Mouse (Mus musculus) testis, postnatal 10 days (tissue): ENCODE data around the gene Defb45.
A peak's percentile ranks its signal among the peaks of the same experiment; 100 is the strongest.

Experiments used
- DNase-seq: peaks from one replicate; pipeline ENCODE4 v3.0.0; 2021; ENCODE audit warnings: low spot score

Defb45 gene

DNA sequence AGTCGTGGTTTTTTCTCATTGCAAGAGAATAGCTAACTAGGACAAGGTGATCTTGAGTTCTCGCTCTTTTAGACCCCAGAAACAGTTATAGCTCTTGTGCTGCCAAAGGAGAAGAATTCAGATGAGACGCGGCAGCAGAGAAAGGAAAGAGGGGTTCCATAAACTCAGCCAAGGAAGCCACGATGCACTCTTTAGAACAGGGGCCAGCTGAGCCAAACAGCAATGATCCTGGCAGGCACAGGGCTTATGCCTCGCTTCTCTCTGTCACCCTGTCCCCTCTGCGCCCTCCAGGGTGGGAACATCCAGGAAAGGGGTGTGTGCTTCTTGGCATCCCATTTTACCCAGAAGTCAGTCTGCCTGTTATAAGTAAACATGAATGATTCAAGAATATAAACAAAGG is at the start of gene Defb45:
TSS of gene Defb45 (minus strand) at position 101 of the 400 bp plus-strand sequence.
- DNase-seq: no peak

DNA sequence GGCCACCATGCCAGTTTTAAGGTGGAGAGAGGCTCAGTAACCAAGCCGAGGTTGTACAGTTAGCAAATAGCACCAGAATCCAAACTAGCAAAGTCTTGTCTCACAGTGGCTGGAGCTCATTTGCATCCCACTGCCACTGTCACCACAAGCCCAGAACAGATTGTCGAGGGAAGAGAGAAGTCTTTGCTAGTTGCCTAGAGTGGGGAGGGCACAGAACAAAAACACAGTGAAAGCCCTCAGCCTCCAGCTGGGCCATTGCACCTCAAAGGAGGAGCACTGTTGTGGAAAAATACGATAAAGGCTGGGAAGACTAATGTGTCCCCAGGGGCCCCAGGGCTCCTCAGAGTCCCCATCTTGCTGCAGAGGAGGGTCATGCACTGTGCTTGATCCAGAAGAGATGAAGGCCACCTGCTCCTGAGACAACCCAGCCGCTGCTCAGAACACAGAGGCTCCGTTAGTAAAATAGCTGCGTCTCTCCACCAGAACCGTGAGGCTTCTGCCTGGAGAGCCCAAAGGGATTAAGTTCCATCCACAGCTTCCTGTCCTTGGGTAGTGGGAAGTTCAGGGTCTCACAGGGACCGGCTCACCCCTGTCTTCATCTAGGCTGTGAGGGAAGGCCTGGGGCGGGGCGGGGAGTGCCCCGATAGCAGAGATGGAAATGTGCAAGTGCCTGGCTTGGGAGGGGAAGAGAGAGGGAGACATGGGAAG is 40.4 kb upstream of the Defb45 start:
- DNase-seq: peak; percentile 66

DNA sequence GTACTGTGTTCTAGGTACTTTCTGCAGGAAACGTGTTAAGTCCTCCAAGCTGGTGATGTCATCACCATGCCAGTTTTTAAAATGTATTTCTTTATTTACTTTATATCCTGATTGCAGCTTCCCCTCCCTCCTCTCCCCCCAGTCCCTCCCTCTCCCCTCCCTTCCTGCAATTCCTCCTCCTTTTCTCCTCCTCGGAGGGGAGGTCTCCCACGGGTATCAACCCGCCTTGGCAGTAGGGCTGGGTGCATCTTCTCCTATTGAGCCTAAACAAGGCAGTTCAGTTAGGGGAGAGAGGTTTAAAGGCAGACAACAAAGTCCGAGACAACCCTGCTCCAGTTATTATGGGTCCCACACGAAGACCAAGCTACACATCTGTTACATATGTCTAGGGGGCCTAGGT is 39.7 kb upstream of the Defb45 start:
- no peak for DNase-seq

DNA sequence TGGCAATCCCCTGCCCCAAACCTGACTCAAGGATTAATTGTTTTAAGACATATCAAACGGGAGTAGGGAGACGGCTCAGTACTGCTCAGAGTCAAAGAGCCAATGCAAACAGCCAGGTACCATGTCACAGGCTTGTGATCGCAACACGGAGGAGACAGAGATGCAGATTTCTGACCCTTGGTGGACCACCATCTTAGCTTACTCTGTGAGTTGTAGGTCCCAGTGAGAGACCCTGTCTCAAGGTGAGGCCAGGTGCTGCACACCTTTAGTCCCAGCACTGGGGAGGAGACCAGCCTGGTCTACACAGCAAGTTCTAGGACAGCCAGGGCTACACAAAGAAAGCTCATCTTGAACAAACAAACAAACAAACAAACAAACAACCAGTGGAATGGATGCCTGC is 38.2 kb upstream of the Defb45 start:
- no peak for DNase-seq

DNA sequence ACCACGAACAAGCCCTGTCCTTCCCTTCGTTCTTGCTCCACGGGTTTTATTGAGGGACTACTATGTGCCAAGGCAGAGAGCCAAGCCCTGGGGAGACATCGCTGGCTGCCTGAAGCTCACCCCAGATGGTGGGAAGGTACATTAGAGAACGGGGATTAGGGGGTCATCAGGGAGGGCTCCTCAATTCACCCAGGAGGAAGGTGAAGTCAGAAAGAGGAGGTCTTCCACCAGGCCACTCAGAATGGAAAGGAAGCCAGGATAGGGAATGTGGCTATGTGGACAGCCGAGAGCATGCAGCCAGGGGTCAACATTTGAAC is 37.8 kb upstream of the Defb45 start:
- no peak for DNase-seq

DNA sequence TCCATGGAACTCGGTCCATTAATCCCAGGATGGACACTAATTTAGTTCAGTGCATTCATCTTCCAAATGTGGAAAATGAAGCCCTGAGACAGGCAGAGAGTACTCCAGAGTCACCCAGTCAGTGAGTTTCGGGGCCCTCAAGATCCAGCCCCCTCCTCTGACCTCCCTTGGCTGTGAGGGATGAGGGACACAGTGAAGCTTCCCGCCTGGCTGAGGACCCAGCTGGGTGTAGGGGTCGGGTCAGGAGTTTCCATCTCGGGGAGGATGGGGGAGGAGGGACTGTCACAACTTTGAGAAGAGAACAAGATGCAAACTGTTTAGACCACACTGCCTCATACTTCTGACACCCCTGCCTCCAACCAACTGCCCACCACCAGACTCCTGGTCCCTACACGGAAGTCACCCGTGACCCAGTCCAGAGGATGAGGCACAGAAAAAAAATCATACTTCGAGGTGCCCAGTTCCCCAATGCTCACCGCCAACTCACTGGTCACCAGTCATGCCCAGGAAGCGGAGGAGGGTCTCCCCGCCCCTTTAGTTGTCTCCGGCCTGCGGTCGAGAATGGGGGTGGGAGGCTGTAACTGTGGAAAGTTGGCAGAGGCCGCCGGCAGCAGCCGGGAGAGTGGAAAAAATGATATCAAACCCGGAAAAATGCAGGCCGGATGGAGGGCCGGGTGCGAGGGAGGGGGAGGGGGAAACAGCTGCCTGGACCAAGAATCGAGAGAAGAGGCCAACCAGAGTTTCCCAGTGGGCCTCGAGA is 37.2 kb upstream of the Defb45 start:
- DNase-seq: peak; percentile 79

DNA sequence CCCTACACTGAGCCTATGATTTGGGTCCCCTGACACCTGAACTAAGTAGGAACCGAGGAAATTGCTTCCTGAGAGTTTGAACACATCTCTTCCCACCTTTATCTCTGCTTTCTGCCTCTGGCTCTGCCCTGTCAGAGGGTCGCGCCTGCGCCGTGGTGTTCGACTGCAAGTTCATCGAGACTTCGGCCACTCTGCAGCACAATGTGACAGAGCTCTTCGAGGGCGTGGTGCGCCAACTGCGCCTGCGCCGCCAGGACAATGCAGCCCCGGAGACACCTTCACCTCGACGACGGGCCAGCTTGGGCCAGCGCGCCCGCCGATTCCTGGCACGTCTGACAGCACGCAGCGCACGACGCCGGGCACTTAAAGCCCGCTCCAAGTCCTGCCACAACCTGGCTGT is 35.1 kb upstream of the Defb45 start:
- DNase-seq: no peak

DNA sequence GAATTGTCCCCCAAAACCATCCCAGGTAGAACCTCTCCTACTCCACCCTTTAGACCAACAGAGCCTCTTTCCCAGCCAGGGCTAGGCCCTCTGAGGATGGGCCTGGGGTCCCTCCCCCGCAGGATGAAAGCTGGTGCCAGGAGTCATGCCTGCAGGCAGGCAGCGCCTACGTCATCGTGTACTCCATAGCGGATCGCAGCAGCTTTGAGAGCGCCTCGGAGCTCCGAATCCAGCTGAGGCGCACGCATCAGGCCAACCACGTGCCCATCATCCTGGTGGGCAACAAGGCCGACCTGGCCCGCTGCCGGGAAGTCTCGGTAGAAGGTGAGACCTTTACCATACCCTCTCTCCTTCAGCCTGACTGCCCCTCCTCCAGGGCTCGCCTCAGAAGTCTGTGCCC is 34.1 kb upstream of the Defb45 start:
- no peak for DNase-seq

DNA sequence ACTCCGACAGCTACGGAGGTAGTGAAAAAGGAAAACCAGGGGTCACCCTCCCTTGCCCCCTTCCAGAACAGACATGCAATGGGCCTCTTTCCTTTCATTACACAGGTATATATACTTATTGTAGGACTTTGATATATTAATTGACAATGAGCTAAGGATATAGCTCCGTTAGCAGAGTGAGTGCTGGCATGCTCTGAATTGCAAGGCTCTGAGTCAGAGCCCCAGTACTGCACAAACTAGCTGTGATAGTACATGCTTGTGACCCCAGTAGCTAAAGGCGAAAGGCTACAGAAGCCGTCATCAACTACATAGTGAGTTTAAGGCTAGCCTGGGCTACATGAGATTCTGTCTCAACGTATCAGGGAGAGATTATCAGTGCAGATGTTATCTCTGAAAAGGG is 30.7 kb upstream of the Defb45 start:
- no peak for DNase-seq

DNA sequence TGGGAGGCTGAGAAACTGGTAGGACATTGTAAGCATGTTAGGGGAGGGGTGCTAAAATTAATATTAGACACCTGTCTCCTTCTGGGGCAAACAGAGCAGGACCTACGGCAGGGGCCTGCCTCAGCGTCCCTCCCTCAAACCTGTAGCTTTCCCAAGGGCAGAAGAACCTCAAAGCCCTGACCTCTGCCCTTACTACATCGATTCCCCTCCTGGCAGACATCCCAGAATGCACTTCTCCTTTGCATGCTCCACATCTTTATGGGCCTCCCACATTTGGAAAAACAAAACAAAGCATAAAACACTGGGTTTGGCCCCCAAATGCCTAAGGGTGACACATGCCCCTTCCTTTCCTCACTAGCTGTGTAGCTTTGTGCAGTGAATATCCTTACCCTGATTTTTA is 30.0 kb upstream of the Defb45 start:
- no peak for DNase-seq

DNA sequence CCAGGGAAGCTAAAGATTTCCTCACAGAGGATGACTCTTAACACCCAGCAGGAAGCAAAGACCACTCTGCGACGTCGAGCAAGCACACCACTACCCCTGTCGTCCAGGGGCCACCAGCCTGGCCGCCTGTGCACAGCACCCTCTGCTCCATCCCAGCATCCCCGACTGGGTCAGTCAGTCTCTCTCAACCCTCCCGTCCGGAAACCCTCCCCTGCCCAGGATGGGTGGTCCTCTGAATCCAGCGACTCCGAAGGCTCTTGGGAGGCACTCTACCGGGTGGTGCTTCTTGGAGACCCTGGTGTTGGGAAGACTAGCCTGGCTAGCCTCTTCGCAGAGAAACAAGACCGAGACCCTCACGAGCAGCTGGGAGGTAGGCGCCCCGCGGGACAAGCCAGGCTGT is 28.9 kb upstream of the Defb45 start:
- no peak for DNase-seq

DNA sequence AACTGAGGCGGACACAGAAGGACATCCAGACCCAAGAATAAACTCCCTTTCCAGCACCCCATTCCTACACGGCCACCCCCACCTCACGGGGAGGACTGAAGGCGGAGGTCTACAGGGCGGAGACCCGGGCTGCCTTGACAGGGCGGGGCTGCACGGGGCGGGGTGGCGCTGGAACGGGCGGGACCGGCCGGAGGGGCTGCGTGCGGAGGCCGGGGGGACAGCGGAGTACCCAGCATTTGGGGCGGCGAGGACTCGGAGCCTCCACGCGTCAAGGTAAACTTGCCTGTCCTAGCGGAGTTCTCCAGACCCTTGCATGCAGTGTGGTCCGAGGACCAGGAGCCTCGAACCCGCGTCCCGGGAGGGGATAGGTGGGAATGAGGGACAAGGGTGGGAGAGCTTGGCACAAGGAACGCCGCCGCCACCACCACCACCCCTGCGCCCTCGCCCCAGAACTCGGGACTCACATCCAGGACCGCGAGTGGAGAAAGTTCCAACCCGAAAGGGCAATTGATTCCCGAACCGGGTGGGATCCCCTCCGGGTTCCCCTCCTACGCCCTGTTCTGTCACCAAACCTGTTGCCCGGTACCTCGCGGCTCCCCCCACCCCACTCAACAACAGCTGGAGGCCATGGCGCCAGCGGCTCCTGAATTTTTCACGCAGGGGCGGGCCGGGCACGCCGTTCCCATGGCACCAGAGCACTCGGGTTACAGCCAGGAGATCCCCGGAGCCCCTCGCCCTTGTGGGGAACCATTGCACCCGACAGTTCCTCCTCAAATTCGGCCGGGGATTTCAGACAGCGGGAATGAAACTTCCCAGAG is 27.8 kb upstream of the Defb45 start, which contains the start of gene Rem1:
TSS of gene Rem1 (plus strand) at position 178 of the 818 bp plus-strand sequence.
- DNase-seq: peak; percentile 71

DNA sequence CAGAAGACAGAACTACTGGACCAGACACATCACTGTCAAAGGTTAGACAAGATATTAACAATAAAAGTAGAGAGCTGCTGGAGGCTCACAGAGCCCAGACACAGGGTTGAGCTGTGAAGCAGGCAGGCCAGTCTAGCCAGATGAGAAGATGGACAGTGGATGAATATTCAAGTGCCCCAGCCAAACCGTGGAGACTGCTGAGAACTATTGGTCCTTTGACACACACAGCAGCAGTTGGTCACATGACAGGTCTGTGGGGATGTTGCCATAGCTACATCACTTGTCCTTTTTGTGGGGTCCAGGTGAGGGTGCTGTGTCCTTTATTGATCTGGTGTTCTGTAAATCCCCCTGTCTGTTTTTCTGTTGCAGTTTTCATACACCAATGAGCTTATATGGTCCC is 26.1 kb upstream of the Defb45 start:
- DNase-seq: no peak

DNA sequence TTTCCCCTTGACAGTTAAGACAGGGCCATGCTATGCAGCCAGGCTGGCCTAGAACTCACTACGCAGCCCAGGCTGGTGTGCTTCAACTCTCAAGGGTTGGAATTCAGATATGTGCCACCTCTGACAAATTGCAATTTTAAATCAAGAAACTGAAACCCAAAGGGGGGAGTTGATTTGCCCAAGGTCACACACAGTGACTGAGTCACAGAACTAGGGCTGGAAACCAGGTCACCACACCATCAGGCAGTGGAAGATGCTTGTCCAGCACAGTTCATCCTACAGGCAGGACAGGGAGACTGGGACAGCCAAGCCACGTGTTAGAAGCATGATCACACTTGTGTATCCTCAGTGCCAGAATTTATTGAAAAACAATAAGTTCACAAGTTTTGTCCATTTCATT is 25.4 kb upstream of the Defb45 start:
- DNase-seq: no peak

DNA sequence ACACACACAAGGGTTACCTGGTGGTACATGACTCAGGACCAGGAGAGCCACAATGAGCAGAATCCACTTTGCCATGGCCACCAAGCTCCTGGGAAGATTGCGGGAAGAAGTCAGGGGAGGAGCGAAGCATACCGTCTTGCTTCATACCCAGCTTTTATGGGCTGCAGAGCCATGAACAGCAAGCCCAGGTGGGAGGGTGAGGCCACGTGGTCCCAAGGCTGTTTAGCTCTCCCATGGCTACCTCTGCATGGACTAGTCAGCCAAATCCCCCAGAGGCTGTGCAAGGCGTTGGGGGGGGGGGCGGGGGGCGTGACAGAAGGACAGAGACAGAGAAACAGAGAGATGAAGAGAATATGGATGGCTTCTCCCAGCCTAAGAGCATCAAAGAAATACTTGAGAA is 23.8 kb upstream of the Defb45 start, which contains the start of gene Defb25:
TSS of gene Defb25 (minus strand) at position 101 of the 400 bp plus-strand sequence.
- no peak for DNase-seq

DNA sequence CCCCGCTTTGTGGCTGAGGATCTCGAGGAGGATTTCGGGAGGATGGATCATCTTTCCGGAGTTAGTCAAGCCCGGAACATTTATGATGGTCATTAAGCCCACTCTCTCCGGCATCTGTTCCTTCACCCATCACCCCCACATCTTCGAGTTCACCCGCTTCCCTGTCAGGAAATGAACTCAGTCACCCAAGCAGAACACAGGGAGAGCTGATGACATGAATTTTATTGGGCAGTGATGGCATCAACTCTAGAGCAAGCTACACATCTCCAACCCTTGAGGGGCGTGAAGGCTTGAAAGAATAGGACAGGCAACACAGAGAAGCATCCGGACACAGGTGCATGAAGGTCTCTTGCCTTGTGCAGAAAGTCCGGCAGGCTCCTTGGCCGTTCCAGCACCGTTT is 23.0 kb upstream of the Defb45 start:
- DNase-seq: no peak

DNA sequence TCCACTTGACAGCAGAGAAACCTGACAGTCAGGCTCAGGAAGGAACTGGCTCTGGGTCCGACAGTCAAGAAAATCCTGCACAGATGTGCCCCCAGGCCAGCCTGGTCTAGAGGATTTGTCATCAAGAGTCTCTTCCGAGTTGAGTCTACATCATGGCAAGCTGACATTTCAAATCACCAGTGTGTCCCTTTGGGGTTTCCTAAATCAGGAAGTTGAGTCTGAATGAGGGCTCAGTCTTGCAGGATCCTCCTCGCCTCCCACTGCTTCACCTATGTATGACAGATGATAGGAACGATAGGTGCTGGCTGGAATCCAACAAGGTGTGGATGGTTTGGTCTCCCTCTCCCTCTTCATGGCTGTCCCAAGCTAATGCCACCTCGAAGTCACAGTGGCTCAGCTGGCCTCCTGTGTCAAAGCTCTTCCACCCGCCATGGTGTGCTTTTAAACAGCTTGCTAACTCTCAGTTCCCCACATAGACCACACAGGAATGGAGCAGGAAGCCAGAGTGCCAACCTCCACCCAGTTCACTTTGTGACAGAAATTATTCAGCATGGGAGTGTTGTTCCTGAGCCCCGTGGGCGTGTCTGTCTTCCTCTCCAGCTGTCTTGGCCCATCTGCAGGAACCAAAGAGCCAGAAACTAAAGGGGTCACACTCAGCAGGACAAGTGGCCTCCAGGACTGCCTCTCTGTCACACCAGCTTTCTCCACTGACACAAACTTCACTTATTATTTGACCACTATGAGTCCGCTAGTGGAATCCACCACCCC is 21.4 kb upstream of the Defb45 start:
- DNase-seq: no peak

DNA sequence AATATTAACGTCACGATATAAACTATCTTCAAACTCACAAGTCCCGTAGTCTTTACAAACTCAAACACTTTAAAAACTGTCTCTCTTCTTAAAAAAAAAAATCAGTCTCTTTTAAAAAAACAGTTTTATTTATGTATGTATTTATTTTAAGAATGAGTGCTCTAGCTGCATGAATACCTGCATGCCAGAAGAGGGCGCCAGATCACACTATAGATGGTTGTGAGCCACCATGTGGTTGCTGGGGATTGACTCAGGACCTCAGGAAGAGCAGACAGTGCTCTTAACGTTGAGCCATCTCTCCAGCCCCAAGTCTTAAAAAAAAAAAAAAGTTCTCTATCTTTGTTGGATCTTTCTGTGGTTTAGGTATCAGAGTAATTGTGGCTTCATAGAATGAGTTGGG is 18.2 kb upstream of the Defb45 start:
- no peak for DNase-seq

DNA sequence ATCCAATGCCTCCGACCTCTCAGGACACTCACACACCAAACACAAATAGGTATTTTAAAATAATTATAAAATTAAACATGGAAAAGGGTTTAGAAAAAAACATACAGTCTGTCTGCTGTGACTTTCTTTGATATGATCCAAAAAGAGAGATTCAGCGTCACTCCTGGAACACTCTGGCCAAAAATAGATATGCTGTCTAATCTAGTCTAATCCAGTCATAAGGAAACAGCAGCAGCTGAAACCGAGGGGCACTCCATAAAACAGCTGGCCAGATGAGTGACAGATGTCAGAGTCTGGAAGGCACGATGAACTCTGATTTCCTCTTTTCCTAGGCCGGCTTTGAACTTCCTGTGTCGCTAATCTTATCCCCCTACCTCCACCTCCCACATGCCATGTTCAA is 17.3 kb upstream of the Defb45 start:
- DNase-seq: no peak

DNA sequence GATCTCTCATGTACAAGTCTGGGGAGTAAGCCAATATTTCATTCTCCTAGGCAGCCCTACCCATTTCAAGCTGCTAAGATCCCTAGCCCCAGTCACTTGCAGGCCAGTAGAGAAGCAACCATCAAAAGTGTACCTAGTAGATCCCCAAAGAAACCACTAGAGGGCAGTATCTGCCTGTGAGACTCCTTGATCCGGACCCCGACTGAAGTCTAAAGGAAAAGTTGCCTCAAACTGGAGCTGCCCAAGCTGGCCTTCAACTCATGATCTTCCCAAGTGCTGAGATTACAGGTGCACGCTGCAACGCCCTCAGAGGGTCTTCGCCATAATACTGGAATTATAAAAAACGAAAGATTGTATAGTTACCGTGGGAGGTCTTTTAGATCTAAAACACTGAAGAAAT is 16.4 kb upstream of the Defb45 start:
- no peak for DNase-seq

DNA sequence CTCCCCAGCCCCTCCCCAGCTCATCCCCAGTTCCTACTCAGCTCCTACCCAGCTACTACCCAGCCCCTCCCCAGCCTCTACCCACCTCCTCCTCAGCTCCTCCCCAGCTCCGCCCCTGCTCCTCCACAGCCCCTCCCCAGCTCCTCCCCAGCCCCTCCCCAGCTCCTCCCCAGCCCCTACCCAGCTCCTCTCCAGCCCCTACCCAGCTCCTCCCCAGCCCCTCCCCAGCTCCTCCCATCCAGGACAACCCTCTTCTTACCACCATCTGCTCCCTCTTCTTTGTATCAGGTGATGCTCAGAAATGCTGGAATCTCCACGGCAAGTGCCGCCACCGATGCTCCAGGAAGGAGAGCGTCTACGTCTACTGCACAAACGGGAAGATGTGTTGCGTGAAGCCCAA is 13.0 kb upstream of the Defb45 start:
- DNase-seq: no peak

DNA sequence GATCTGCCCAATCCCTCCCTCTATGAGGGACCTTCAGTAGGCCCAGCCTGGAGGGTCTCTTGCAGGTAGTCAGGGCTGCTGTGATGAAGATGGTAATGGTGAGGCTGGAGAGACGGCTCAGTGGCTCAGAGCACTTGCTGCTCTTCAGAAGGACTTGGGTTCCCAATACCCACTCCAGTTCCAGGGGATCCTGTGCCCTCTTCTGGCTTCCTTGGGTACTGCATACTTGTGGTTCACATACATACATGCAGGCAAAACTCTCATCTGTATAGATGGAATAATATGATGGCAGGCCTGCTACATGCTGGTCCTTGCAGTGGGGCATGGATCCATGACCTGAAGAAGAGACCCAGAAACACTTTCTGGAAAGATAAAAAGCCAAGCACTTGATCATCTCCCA is 9.5 kb upstream of the Defb45 start:
- DNase-seq: no peak
